Mouse (Mus musculus) urinary bladder, adult 18-20 months (tissue): ENCODE data around the gene Abca4.
"Not testable (repeated sequence)": the region's sequence is repeated elsewhere in the genome, so short reads cannot be mapped to it uniquely, and the experiment has no call there.

Experiments
- DNase-seq, 2 experiments: peaks; one replicate each; pipeline ENCODE4 v3.0.0; 2022; ENCODE audit warnings: low spot score in 2 of 2, mixed read lengths in 2 of 2

The Abca4 gene

DNA sequence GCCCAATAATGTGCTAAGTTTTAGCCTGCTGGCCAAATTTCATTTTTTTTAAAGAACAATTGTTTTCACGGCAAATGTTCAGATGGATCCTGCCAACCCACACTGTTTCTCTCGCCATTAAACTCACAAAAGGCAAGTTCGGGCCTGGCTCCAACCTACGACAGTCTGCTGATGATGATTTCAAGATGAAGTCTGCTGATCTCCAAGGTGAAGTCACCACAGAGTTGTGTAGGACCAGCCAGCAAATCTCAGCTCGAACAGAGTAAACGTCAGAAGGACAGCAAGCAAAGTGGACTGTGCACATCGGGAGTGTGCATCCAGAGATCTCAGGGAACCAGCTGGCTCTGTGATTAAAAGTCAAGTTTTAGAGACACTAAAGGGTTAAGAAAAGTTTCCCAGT is 166.6 kb downstream of the Abca4 start:
- no peak for DNase-seq

DNA sequence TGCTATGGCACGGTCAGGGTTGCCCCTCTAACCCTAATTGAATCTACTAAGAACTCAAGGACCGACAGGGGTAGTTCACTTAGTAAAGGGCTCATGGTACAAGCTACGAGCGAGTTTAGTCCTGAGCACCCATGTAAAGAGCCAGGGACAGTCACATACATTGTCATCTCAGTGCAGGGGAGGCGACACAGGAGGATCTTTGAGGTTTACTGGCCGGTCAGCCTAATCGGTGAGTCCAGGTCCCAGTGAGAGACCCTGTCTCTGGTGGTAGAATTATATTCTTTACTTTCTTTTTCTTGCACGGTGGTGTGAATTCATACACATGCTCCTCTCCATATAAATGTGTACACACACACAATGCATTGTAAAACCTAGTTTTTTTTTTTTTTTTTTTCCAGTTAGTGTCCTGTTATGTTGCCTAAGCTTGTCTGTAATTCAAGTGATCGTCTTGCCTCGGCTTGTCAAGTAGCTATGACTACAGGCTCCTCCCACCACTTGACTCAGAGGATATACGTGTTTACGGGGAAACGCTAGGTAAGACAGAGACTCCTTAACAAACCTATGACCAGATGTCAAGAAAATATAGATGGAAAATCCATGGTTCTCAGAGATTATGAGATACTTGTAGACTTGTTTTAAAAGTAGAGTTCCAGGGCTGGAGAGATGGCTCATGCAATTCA is 167.3 kb downstream of the Abca4 start:
- DNase-seq = peak in 1 of 2 experiments; percentile 36

DNA sequence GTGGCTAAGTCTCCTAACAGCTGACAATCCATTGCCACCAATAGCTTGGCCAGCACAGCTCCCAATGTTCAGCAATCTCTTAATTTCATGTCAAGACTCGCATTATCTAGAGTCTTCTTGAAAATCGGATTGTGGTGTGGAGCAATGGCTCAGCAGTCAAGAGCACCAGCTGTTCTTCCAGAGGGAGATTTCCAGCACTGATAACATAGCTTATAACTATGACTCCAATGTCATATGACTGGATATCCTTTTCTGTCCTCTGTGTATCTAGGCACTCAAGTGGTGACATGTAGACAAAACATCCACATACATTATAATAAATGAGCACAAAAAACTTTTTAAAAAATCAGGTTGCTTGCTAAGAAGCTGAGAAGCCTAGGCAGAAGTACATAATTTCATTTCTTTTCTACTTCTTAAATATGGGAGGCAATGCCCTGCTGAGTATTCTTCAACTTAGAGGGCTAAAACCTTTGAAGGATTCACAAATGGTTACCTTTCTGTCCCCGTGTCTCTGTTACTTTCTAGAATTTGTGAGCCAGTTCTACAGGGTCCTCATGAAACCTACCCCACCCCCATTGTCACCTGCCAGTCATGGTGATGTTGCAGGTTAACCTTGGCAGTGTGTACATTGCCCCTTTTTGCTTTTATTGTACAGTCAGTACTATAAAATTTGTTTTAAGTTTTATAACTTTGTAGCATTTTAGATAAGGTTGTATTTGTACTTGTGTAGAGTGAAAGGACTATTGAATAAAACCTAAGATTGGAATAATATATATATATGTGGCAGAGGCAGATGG is 177.2 kb downstream of the Abca4 start:
- no peak for DNase-seq

DNA sequence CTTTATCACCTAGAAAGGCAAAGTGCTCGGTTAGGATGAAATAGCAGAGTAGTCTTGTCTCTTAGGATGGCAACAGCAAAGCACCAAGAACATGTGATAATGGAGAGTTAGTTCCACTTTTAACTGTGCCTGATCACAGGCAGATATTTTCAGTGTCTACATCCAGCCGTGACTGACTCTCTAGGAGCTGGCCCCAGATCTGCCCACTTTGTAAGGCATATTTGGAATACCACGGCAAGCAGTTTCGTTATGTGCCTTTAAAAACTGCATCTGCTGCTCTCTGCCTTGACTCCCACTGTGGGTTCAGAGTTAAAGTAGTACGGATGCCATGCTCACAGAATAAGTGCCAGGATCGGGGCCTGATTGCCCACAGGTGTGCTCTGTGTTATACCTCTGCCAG is 182.7 kb downstream of the Abca4 start:
- not testable (repeated sequence) for DNase-seq
